Mouse (Mus musculus): Measurements from ENCODE around the gene Snrpn.
"Not testable (repeated sequence)": the region's sequence is repeated elsewhere in the genome, so short reads cannot be mapped to it uniquely, and the experiment has no call there.

Snrpn gene

GRCm38 (mm10) chr7:60139742-60140480 is at the start of gene Snrpn:
Gene Snrpn (minus strand): TSS chr7:60140219.
- in situ Hi-C loops (cut with MboI, MseI) = no loop called here

- in situ Hi-C loops (cut with MboI, MseI) = loop anchor here (10.0 kb wide), 1 partner anchor 206 kb away; no protein-coding TSS in a partner anchor
These were observed 30.5 kb upstream of the Snrpn start for GRCm38 (mm10) chr7:60170250-60171185.

- in situ Hi-C loops (cut with MboI, MseI) = no loop called here
These were observed 14.7 kb downstream of the Snrpn start for GRCm38 (mm10) chr7:60125332-60125731.

GRCm38 (mm10) chr7:60123086-60123624 is 16.9 kb downstream of the Snrpn start:
- in situ Hi-C loops (cut with MboI, MseI) = not testable (repeated sequence)

- in situ Hi-C loops (cut with MboI, MseI) = no loop called here
These were observed 17.5 kb downstream of the Snrpn start for GRCm38 (mm10) chr7:60122434-60123085.

GRCm38 (mm10) chr7:60097154-60097859 is 42.7 kb downstream of the Snrpn start:
- in situ Hi-C loops (cut with MboI, MseI) = no loop called here

GRCm38 (mm10) chr7:60076301-60076700 is 63.7 kb downstream of the Snrpn start:
- in situ Hi-C loops (cut with MboI, MseI) = no loop called here

GRCm38 (mm10) chr7:60047481-60048201 is 92.4 kb downstream of the Snrpn start:
- in situ Hi-C loops (cut with MboI, MseI) = no loop called here

- in situ Hi-C loops (cut with MboI, MseI) = no loop called here
These were observed 126.8 kb downstream of the Snrpn start for GRCm38 (mm10) chr7:60013186-60013585.

GRCm38 (mm10) chr7:60007727-60008360 is 132.2 kb downstream of the Snrpn start:
- in situ Hi-C loops (cut with MboI, MseI) = no loop called here

- in situ Hi-C loops (cut with MboI, MseI) = no loop called here
These were observed 133.8 kb downstream of the Snrpn start for GRCm38 (mm10) chr7:60006262-60006661.

GRCm38 (mm10) chr7:60004606-60005330 is 135.3 kb downstream of the Snrpn start, which contains the start of the genes Snurf and Gm38393:
Gene Snurf (minus strand): TSS chr7:60005049.
Gene Gm38393 (minus strand): TSS chr7:60005064.
- in situ Hi-C loops (cut with MboI, MseI) = no loop called here

- in situ Hi-C loops (cut with MboI, MseI) = no loop called here
These were observed 136.0 kb downstream of the Snrpn start for GRCm38 (mm10) chr7:60003921-60004605.

- in situ Hi-C loops (cut with MboI, MseI) = no loop called here
These were observed 136.8 kb downstream of the Snrpn start for GRCm38 (mm10) chr7:60003006-60003865.

- in situ Hi-C loops (cut with MboI, MseI) = no loop called here
These were observed 161.4 kb downstream of the Snrpn start for GRCm38 (mm10) chr7:59978646-59979045.

Data from T-helper 2 cell (primary cell).